Mouse (Mus musculus) intestine, embryonic 16.5 days (tissue): ENCODE data around the gene Samd4. TPM values are rescaled to one million over a fixed set of nuclear protein-coding genes. Genes with fewer than 3 reads are reported as not detected.

Experiments
- ATAC-seq: fragments of 200-750 bp; cut with Nextera tagmentation; 2 replicates; pipeline ENCODE4 v1.8.0; 2017; ENCODE audit warnings: moderate TSS enrichment, moderate library complexity
- H3K27ac ChIP-seq: fragments of 300-500 bp; sonication (generic); 2 replicates; pipeline ENCODE4 v1.5.1; 2014; ENCODE audit warnings: mild to moderate bottlenecking, low read length
- H3K27me3 ChIP-seq: fragments of 300-500 bp; sonication (generic); replicated peaks from 2 replicates; pipeline ENCODE4 v1.6.1; 2014; ENCODE audit warnings: low read length, control low read depth, mixed read lengths; ENCODE audit not compliant: control insufficient read depth, insufficient read depth
- H3K36me3 ChIP-seq: fragments of 300-500 bp; sonication (generic); 2 replicates; pipeline ENCODE4 v1.6.1; 2014; ENCODE audit warnings: low read length, control low read depth; ENCODE audit not compliant: control insufficient read depth, insufficient read depth
- H3K4me1 ChIP-seq: fragments of 300-500 bp; sonication (generic); 2 replicates; pipeline ENCODE4 v1.6.1; 2014; ENCODE audit warnings: low read length, control low read depth, mixed read lengths; ENCODE audit not compliant: control insufficient read depth, insufficient read depth
- H3K4me2 ChIP-seq: fragments of 300-500 bp; sonication (generic); 2 replicates; pipeline ENCODE4 v1.6.1; 2014; ENCODE audit warnings: low read depth, low read length, control low read depth
- H3K4me3 ChIP-seq: fragments of 300-500 bp; sonication (generic); 2 replicates; pipeline ENCODE4 v1.5.1; 2014; ENCODE audit warnings: mild to moderate bottlenecking, low read length
- H3K9ac ChIP-seq: fragments of 300-500 bp; sonication (generic); 2 replicates; pipeline ENCODE4 v1.6.1; 2014; ENCODE audit warnings: low read depth, low read length
- H3K9me3 ChIP-seq: fragments of 300-500 bp; sonication (generic); 2 replicates; pipeline ENCODE4 v1.6.1; 2016; ENCODE audit warnings: low read length, control low read depth; ENCODE audit not compliant: control insufficient read depth
- WGBS: fragments of 180-500 bp; shearing (Covaris S2); extraction: QIAGEN DNeasy Blood & Tissue Kit; methylation state at CpG from one replicate; pipeline ENCODE4 v1.1.7; 2014; 5-methylcytosine and 5-hydroxymethylcytosine counted together
- polyA plus RNA-seq: library from polyadenylated mRNA; unstranded; fragments of >200 nt; fragmentation: Nextera tagmentation; extraction: Ambion mirVana; gene quantifications from 2 replicates; pipeline ENCODE4 v1.2.1, GENCODE M21; 2015

Gene Samd4
- polyA plus RNA-seq, 1 experiment from 2014 or later: 4.2 TPM

DNA sequence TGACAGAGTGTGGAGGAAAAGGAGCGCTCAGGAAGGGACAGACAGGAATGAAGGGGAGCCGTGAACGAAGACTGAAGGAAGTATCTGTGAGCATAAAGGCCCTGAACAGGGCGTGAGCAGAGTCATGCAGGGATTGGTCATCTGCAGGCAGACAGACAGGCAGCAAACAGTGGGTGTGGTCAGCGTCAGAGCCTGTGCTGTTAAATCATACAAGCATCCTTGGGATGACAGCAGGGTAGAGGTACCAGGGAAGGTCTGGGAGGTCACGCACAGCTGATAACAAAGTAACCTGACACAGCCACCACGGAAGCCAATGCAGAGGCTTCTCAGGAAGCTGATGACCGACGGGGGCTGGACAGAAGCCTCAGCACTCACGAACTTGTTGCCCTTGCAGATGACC lies 138.2 kb downstream of the Samd4 start:
- H3K4me3 ChIP-seq: no peak overlapping the region
- no peak overlapping the region for H3K4me2 ChIP-seq
- H3K9ac ChIP-seq: no peak overlapping the region
- WGBS: 31% methylated on average over 10 of the region's 10 CpGs
- H3K9me3 ChIP-seq: no peaks in the 10 kb centered on the region
- H3K36me3 ChIP-seq: no peaks in the 10 kb centered on the region
- ATAC-seq: no peak
- no peaks in the 10 kb centered on the region for H3K27me3 ChIP-seq
- no peak overlapping the region for H3K27ac ChIP-seq
- H3K4me1 ChIP-seq: no peaks in the 10 kb centered on the region

DNA sequence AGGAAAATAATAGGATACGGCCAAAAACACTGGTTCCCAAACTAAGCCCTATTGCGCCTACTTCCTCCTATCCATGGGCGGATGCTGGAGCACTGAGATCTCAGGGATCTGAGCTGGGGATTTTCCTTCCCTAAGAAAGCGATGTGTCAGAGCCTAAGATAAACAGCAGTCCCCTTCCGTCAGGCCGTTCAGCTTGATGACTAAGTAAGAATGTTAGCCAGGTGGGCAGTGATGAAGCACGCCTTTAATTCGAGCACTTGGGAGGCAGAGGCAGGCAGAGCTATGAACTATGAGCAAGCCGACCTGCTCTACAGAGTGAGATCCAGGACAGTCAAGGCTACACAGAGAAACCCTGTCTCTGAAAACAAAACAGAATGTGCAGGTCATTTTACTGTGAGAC lies 140.9 kb downstream of the Samd4 start:
- no peaks in the 10 kb centered on the region for H3K9me3 ChIP-seq
- no peak overlapping the region for H3K4me3 ChIP-seq
- WGBS: 81% methylated on average over 9 of the region's 9 CpGs

DNA sequence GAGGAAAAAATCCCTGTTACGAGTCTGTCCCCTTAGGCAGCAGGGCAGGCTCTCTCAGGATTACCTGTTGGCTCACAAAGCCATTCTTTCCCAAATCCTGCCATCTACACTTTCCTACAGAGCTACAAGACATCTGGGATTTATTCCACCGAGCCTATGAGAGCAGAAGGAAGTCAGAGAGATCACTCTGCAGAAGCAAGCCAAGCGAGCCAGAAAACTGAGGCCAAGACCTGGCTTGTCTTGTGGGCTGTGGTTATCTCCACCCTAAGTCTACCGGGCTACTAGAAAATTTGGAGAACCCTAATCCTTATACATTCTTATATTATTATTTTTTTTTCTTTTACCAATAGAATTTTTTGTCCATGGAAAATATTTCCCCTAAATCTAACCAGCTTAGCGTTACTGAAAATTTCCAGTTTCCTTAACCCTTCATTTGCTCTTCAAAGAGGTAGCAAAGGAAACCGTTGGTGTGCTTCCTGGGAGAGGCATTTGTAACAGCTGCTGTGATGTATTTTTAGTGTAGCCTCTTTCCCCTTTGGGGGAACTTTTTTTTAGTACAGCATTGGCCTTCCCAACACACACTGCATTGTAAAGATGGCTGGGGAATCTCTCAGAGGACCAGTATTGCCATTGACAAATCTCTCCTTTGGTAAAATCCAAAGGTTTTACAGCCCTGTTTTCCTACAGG lies 144.9 kb downstream of the Samd4 start:
- Histone ChIP-seq H3K36me3 (no peaks in the 10 kb centered on the region), H3K4me3 (no peak overlapping the region), H3K27ac (no peak overlapping the region), H3K4me2 (no peak overlapping the region), H3K9ac (no peak overlapping the region), H3K9me3 (no peaks in the 10 kb centered on the region), H3K4me1 (no peaks in the 10 kb centered on the region), H3K27me3 (no peaks in the 10 kb centered on the region)
- WGBS: 76% methylated on average over 6 of the region's 6 CpGs
- no peak for ATAC-seq

More for the DNA sequence above, 140.9 kb downstream of the Samd4 start:
- ATAC-seq: no peak
- Histone ChIP-seq H3K4me1 (no peaks in the 10 kb centered on the region), H3K9ac (no peak overlapping the region), H3K27ac (no peak overlapping the region), H3K4me2 (no peak overlapping the region), H3K27me3 (no peaks in the 10 kb centered on the region), H3K36me3 (no peaks in the 10 kb centered on the region)

DNA sequence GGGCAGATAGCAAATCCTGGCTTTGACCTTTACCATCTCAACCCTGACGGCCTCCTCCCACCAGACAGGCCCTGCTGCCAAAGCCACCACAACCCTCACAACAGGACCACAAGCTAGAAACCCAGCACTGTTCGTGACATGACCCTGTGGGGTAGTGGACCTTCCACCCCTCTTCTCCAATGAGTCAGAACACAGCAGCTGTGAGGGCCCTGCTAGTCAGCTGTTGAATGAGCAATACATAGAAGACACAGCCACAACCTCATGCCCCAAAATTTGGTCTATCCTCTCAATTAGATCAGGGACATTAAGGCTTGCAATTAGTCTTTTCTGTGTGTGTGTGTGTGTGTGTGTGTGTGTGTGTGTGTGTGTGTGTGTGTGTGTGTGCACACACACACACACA lies 148.9 kb downstream of the Samd4 start:
- Histone ChIP-seq H3K27ac (no peak overlapping the region), H3K4me2 (no peak overlapping the region), H3K4me1 (no peaks in the 10 kb centered on the region), H3K27me3 (no peaks in the 10 kb centered on the region), H3K9ac (no peak overlapping the region), H3K36me3 (no peaks in the 10 kb centered on the region), H3K4me3 (no peak overlapping the region), H3K9me3 (no peaks in the 10 kb centered on the region)
- ATAC-seq: no peak
- WGBS: 74% methylated on average over 2 of the region's 2 CpGs

DNA sequence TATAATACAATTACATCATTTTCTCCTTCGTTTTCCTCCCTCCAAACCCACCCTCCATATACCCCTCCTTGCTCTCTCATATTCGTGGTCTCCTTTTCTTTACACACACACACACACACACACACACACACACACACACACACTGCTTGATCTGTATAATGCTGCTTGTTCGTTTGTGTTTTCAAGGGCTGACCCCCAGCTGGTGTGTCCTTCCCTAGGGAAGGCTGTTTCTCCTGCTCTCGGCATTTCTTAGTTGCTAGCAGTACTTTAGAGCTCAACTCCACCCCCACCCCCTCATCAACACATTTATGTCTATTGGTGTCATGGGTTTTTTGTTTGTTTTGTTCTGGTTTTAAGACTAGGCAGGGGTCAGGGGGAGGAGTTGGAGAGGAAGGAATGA lies 149.5 kb downstream of the Samd4 start:
- no peak for ATAC-seq

DNA sequence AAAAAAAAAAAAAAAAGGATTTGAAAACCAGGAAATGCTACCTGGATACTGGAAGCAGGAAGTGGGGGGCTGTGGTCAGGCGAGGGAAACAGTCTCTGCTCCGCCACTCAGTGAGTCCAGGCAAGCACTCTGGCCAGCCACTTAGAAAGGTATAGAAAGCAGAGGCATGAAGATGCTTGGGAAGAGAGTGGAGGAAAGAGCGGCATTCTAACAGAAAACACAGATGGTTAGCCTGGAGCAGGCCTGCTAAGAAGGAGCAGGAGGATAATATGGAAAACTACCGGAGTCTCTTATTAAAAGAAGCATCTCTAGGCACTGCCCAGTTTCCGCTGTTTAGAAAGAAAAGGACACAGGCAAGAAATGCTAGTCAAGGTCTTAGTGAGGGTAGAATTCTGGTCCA lies 150.8 kb downstream of the Samd4 start:
- H3K27ac ChIP-seq: no peak overlapping the region
- H3K9me3 ChIP-seq: no peaks in the 10 kb centered on the region
- H3K9ac ChIP-seq: no peak overlapping the region
- no peaks in the 10 kb centered on the region for H3K4me1 ChIP-seq
- no peak overlapping the region for H3K4me3 ChIP-seq
- WGBS: 88% methylated on average over 5 of the region's 5 CpGs
- no peaks in the 10 kb centered on the region for H3K36me3 ChIP-seq
- H3K27me3 ChIP-seq: no peaks in the 10 kb centered on the region
- no peak overlapping the region for H3K4me2 ChIP-seq
- ATAC-seq: no peak

More for the DNA sequence above, 149.5 kb downstream of the Samd4 start:
- H3K27ac ChIP-seq: no peak overlapping the region
- H3K4me2 ChIP-seq: no peak overlapping the region
- H3K27me3 ChIP-seq: no peaks in the 10 kb centered on the region
- no peaks in the 10 kb centered on the region for H3K36me3 ChIP-seq
- no peaks in the 10 kb centered on the region for H3K9me3 ChIP-seq
- 43% methylated on average over 4 of the region's 4 CpGs for WGBS
- H3K4me3 ChIP-seq: no peak overlapping the region
- H3K9ac ChIP-seq: no peak overlapping the region
- no peaks in the 10 kb centered on the region for H3K4me1 ChIP-seq

DNA sequence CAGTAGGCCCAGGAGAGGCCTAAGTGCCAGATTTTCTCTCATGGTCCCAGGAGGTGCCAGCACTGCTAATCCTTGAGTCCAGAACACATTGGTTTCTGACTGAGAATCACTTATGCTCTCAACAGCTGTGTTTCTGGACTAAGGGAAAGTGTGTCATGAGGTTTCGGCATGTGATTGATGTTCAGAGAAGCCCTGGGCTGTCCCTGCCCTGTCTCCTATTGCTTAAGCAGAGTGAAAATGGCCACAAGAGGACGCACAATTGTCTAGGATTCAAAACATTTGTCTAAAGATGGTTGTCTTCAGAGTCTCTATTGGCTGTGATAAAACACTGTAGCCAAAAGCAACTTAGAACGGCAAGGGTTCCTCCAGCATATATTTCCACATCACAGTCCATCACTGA lies 159.0 kb downstream of the Samd4 start:
- no peaks in the 10 kb centered on the region for H3K27me3 ChIP-seq
- H3K36me3 ChIP-seq: no peaks in the 10 kb centered on the region
- no peaks in the 10 kb centered on the region for H3K9me3 ChIP-seq
- no peak overlapping the region for H3K4me3 ChIP-seq
- no peak overlapping the region for H3K27ac ChIP-seq
- H3K9ac ChIP-seq: no peak overlapping the region
- H3K4me1 ChIP-seq: no peaks in the 10 kb centered on the region
- WGBS: 93% methylated on average over 3 of the region's 3 CpGs
- ATAC-seq: no peak
- no peak overlapping the region for H3K4me2 ChIP-seq

DNA sequence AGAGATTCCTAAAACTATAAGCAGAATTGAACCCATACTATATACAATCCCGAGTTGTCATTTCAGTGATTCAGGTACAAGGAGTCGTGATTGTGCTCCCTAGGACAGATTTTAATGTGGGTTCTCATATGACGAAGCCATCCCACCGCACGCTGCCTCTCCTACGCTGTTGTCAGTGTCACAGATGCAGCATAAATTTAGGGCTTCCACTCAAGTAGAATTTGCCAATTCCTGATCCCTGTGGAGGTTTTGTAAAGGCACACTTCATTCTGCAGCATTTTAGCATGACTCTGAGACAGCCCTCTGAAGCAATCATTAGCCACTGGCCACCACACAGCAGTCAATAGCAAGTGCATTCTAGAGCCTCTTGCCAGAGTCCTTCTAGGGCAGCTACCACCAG lies 166.4 kb downstream of the Samd4 start:
- no peak for ATAC-seq
- no peak overlapping the region for H3K4me2 ChIP-seq
- no peak overlapping the region for H3K27ac ChIP-seq
- no peak overlapping the region for H3K4me3 ChIP-seq
- H3K9ac ChIP-seq: no peak overlapping the region
- H3K4me1 ChIP-seq: no peaks in the 10 kb centered on the region
- 91% methylated on average over 6 of the region's 6 CpGs for WGBS
- H3K27me3 ChIP-seq: no peaks in the 10 kb centered on the region
- H3K36me3 ChIP-seq: no peaks in the 10 kb centered on the region
- no peaks in the 10 kb centered on the region for H3K9me3 ChIP-seq

DNA sequence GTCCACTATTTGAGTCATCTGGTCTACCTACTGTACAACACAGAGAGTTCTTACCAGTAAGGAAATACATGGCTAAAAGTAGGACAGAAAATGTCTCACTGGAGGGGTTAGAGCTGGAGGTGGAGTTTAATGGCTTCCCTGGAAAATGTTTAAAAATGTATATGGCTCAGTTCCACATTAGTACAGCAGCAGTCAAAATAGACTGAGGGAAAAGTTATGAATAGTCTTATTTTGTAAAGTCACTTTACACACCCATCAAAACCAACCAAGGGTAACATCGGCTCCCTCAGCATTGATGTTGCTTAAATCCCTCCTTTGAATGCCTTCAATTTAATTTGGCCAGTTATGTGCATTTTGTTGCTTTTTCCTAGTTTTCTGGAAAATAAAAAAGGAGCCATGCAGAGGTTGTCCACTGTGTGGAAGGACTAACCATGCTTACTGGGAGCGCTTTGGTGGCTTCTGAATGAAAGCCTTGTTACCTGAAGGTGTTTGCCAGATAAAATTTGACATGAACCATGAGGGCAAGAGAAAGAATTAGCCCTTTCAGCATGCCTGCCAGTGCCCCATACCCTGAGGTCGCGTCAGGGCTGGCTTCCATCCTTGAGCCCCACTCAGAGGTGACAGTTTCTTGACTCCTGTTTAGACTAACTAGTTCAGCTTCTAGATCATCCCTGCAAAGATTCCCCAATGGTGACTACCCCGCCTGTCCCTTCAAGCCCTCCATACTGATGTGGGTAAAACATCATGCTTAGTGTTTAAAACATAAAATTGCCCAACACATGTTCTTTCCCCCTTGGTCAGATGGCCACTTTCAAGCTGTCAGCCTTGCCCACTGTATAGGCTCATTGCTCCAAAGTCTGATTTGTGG lies 169.3 kb downstream of the Samd4 start:
- Histone ChIP-seq H3K36me3 (no peaks in the 10 kb centered on the region), H3K27me3 (no peaks in the 10 kb centered on the region), H3K9me3 (no peaks in the 10 kb centered on the region), H3K4me2 (no peak overlapping the region), H3K9ac (no peak overlapping the region), H3K4me1 (no peaks in the 10 kb centered on the region), H3K27ac (no peak overlapping the region), H3K4me3 (no peak overlapping the region)
- ATAC-seq: no peak
- 83% methylated on average over 5 of the region's 5 CpGs for WGBS
